Mouse (Mus musculus): Measurements from ENCODE around the gene Pnmt.

DNA sequence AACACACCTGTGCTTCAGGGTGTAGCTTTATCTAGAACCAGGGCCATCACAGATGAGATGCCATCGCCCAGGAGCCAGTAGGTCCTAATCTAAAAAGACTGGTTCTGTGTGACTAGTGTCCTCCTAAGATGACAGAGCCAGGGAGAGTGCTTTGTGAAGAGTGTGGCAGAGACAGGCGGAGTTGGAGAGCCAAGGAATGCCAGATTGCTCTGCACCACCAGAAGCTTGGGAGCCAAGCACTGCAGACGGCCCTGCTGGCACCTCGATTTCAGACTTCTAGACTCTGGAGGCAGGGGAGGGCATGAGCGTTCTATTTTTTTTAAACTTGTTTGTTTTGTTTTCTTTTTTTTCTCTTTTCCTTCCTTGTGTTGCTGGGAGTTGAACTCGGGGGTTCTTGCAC is 16.9 kb upstream of the Pnmt start:
- TF ChIP-seq POLR2A (IDR thresholded peaks at IDR 0.05; ENCODE audit: borderline replicate concordance, extremely low read depth, insufficient read depth, insufficient read length, poor library complexity, severe bottlenecking) (no peak), CTCF (IDR thresholded peaks at IDR 0.05; ENCODE audit: borderline replicate concordance, extremely low read depth, insufficient read depth, insufficient read length) (no peak)

All from brain, embryonic 14.5 days (tissue).